Mouse (Mus musculus) activated CD4-positive, CD25-positive, alpha-beta regulatory T cell (primary cell): ENCODE data around the gene Mup19. TPM values are rescaled to one million over a fixed set of nuclear protein-coding genes. Genes with fewer than 3 reads are reported as not detected.

Source experiments
- polyA plus RNA-seq, 2 experiments: library from polyadenylated mRNA; unstranded; fragments of 100-300 nt; shearing (Covaris generic); gene quantifications; one replicate each; pipeline ENCODE4 v1.2.1; 2017

Mup19 gene
- not detected for polyA plus RNA-seq

GRCm38 (mm10) chr4:61782169-61782568 lies at the start of gene Mup19:
Mup19 (minus strand) TSS chr4:61782269.

Other genes with a start within 250 kb of the Mup19 start
- gene Mup17, start 186.4 kb downstream of the Mup19 start, polyA plus RNA-seq: not detected
- gene Mup18, start 108.1 kb downstream of the Mup19 start, polyA plus RNA-seq: not detected
- under 1 TPM in 1 of 2 experiments, not detected in 1; 0.63 TPM for gene Mup5, start 53.0 kb upstream of the Mup19 start, polyA plus RNA-seq